Mouse (Mus musculus): Measurements from ENCODE around the gene Adgrl3.

- no peak for TF ChIP-seq CTCF (IDR thresholded peaks at IDR 0.05 in 2 of 3, conservative IDR thresholded peaks at IDR 0.05 in 1 of 3; ENCODE audit: control insufficient read depth in 1 of 3, insufficient read depth in 1 of 3, low read depth in 2 of 3, low read length in 3 of 3, poor library complexity in 1 of 3, severe bottlenecking in 1 of 3)
- TF ChIP-seq GATA1 (IDR thresholded peaks at IDR 0.05; ENCODE audit: low read depth, low read length), result no peak
- TF ChIP-seq ZC3H11A (IDR thresholded peaks at IDR 0.05; ENCODE audit: low read depth, low read length), result no peak
- no peak for TF ChIP-seq ETS1 (IDR thresholded peaks at IDR 0.05; ENCODE audit: low read depth, low read length)
Measured at GRCm38 (mm10) chr5:81796128-81796527, 776.2 kb downstream of the Adgrl3 start.
